Mouse (Mus musculus) liver, embryonic 15.5 days (tissue): ENCODE measurements at regions not wholly inside any gene's neighbourhood (a gene's known extent, or its start where the extent isn't known, plus 50 kb on each side); places are given as distances from the start of the nearest gene placed in this dataset.

Experiments used
- ATAC-seq: fragments of 200-750 bp; cut with Nextera tagmentation; 2 replicates; pipeline ENCODE4 v1.8.0; 2017; ENCODE audit warnings: moderate number of reproducible peaks, mild to moderate bottlenecking, moderate library complexity; ENCODE audit not compliant: insufficient read depth
- H3K27ac ChIP-seq: fragments of 300-500 bp; sonication (generic); replicated peaks from 2 replicates; pipeline ENCODE4 v1.5.1; 2015; ENCODE audit warnings: mild to moderate bottlenecking, inconsistent platforms
- H3K27me3 ChIP-seq: fragments of 300-500 bp; sonication (generic); 2 replicates; pipeline ENCODE4 v1.6.1; 2015; ENCODE audit warnings: mild to moderate bottlenecking, inconsistent platforms
- H3K36me3 ChIP-seq: fragments of 300-500 bp; sonication (generic); replicated peaks from 2 replicates; pipeline ENCODE4 v1.6.1; 2015; ENCODE audit warnings: moderate library complexity, mild to moderate bottlenecking, inconsistent platforms
- H3K4me1 ChIP-seq: fragments of 300-500 bp; sonication (generic); replicated peaks from 2 replicates; pipeline ENCODE4 v1.6.1; 2015; ENCODE audit warnings: inconsistent platforms
- H3K4me2 ChIP-seq: fragments of 300-500 bp; sonication (generic); 2 replicates; pipeline ENCODE4 v1.6.1; 2015; ENCODE audit warnings: moderate library complexity, mild to moderate bottlenecking, inconsistent platforms
- H3K4me3 ChIP-seq: fragments of 300-500 bp; sonication (generic); replicated peaks from 2 replicates; pipeline ENCODE4 v1.5.1; 2015; ENCODE audit warnings: mild to moderate bottlenecking, inconsistent platforms
- H3K9ac ChIP-seq: fragments of 300-500 bp; sonication (generic); 2 replicates; pipeline ENCODE4 v1.6.1; 2015; ENCODE audit warnings: moderate library complexity, mild to moderate bottlenecking, inconsistent platforms
- H3K9me3 ChIP-seq: fragments of 300-500 bp; sonication (generic); replicated peaks from 2 replicates; pipeline ENCODE4 v1.6.1; 2016; ENCODE audit warnings: inconsistent platforms
- whole genome bisulfite sequencing: fragments of 180-500 bp; shearing (Covaris S2); methylation state at CpG from one replicate; pipeline ENCODE4 v1.1.7; 2015; ENCODE audit warnings: mixed read lengths; ENCODE audit not compliant: insufficient replicate concordance; 5-methylcytosine and 5-hydroxymethylcytosine counted together

DNA sequence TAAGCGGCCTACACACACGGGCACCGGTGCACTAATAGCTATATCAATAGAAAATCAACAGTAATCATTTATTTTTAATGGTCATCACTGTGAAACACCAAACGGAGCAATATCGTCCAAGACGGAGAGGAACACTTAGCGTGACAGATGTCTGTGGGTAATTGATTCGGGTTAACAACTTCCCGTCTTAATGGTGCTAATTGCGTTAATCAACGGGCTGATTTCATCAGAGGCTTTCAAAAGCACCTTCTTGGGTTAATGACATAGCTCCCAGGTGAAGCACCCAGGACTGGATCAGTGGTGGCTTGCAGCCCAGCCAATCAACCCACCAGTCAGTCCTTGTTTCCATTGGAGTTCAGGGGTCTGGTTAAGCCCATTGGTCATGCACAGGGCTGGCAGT is 502.0 kb downstream of the Med13l start:
- Histone ChIP-seq H3K27ac (no peak overlapping the region), H3K4me3 (no peak overlapping the region), H3K4me2 (no peak overlapping the region), H3K4me1 (no peaks in the 10 kb centered on the region), H3K9ac (no peak overlapping the region), H3K36me3 (no peaks in the 10 kb centered on the region), H3K27me3 (no peaks in the 10 kb centered on the region), H3K9me3 (no peaks in the 10 kb centered on the region)
- 72% methylated on average over 11 of the region's 11 CpGs for WGBS
- no peak for ATAC-seq

DNA sequence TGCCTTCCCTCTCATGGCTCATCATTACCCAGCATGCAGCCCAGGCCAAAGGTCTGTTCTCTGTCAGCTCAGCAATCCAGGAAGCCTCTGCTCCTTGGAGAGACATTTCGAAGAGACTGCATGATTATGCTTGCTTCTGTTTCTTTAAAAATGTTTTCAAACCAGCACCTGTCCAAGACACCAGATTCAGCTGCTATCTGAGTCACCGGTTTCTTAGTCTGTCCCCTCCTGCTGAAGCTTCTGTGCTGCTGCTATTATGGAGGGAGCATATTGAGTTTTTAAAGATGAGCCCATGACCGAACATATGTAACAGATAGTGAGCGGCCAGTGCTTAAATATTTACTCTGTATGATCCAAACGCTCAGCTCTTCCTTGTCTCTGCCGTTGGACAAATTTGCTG is 506.2 kb downstream of the Med13l start:
- Histone ChIP-seq H3K9ac (no peak overlapping the region), H3K27ac (no peak overlapping the region), H3K4me3 (no peak overlapping the region), H3K9me3 (no peaks in the 10 kb centered on the region), H3K36me3 (no peaks in the 10 kb centered on the region), H3K4me2 (no peak overlapping the region), H3K27me3 (no peaks in the 10 kb centered on the region), H3K4me1 (no peaks in the 10 kb centered on the region)
- ATAC-seq: no peak
- 66% methylated on average over 6 of the region's 6 CpGs for WGBS

DNA sequence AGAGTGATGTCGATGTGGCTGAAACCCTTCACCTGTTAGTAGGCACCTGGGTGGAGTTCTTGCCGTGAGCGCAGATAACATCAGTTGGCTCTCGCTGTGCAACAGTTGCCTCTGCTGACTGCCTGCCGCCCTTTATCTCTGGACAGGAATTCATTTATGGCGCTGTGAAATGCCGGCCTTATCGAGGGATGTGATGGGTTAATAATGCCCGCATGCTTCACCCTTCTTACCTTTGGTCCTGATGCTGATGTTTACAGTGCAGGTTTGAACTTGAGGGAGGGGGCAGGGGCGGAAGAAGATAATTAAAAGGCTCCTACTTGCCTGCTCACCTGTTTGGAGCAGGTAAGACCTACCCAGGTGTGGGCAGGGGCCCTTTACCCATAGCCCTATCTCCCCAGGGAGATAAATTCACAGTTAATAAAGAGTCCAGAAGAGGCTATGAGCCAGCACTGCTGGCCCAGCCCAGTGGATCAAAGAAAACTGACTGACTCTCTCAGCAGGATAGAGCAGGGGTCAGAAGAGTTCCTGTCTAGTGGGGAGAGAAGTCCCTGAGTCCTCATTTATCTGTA is 509.4 kb downstream of the Med13l start:
- WGBS: 62% methylated on average over 10 of the region's 10 CpGs
- H3K36me3 ChIP-seq: no peaks in the 10 kb centered on the region
- no peak overlapping the region for H3K9ac ChIP-seq
- no peak overlapping the region for H3K27ac ChIP-seq
- H3K4me1 ChIP-seq: no peaks in the 10 kb centered on the region
- no peaks in the 10 kb centered on the region for H3K27me3 ChIP-seq
- no peaks in the 10 kb centered on the region for H3K9me3 ChIP-seq
- no peak for ATAC-seq
- H3K4me3 ChIP-seq: no peak overlapping the region
- H3K4me2 ChIP-seq: no peak overlapping the region

DNA sequence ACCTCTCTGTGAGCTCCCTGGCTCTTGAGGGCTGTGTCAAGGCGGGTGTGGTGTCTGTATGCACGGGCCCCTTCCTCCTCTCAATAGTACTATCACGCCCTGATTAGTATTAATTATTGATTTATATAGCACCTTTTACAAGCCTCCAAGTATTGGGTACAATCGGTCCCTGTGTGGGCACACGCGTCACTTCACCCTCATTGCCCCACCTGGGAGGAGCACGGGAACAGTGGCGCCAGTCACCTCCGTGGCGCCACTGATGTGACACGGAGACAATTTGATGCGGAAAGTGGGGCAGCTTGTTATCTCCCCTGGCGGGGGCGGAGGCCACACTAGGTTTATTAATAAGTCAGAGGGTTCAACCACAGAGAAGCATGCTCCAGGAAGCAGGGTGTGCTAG is 512.2 kb downstream of the Med13l start:
- Histone ChIP-seq H3K4me2 (no peak overlapping the region), H3K36me3 (no peaks in the 10 kb centered on the region), H3K4me1 (no peaks in the 10 kb centered on the region), H3K27me3 (no peaks in the 10 kb centered on the region), H3K9me3 (no peaks in the 10 kb centered on the region), H3K9ac (no peak overlapping the region), H3K4me3 (no peak overlapping the region), H3K27ac (no peak overlapping the region)
- WGBS: 77% methylated on average over 14 of the region's 14 CpGs
- ATAC-seq: no peak

DNA sequence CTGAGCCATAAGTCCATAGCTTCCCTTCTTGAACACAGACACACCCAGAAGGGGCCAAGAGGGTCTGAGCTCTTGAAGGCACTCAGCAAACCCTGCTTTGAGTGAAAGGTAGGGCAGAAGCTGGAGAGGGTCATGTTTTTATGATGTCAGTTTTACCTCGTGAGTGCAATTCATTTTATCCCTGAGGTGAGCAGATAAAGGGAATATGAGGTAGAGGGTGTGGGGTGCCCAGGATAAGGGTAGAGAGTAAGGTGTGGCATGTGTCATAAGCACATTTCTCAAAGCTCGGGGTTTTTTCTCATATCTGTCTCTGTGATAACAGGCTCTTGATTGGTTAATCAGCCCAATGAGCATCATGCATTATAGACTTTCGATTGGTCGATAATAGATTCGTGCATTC is 520.3 kb downstream of the Med13l start:
- Histone ChIP-seq H3K9ac (no peak overlapping the region), H3K27ac (no peak overlapping the region), H3K4me2 (no peak overlapping the region), H3K27me3 (peaks cover 8% of the 10 kb centered on the region), H3K9me3 (no peaks in the 10 kb centered on the region), H3K4me1 (no peaks in the 10 kb centered on the region), H3K36me3 (no peaks in the 10 kb centered on the region), H3K4me3 (no peak overlapping the region)
- no peak for ATAC-seq
- 55% methylated on average over 5 of the region's 5 CpGs for WGBS

DNA sequence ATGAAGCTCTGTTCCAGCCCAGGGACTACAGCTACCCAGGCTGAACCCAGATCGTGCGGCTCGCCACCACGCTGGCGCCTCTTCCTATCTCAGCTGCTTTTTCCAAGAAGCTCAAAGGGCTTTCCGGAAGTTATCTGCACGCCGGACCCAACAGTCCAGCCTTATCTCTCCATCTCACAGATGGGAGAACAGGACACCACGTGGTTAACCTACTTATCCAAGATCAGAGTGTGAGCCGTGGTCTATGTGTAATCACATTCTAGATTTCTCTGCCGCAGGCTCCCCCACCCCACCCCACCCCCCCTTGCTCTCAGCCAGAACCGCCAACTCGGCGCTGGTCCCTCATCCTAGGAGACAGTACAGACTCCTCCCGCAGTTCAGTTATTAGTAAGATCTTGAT is 522.4 kb downstream of the Med13l start:
- no peak overlapping the region for H3K27ac ChIP-seq

DNA sequence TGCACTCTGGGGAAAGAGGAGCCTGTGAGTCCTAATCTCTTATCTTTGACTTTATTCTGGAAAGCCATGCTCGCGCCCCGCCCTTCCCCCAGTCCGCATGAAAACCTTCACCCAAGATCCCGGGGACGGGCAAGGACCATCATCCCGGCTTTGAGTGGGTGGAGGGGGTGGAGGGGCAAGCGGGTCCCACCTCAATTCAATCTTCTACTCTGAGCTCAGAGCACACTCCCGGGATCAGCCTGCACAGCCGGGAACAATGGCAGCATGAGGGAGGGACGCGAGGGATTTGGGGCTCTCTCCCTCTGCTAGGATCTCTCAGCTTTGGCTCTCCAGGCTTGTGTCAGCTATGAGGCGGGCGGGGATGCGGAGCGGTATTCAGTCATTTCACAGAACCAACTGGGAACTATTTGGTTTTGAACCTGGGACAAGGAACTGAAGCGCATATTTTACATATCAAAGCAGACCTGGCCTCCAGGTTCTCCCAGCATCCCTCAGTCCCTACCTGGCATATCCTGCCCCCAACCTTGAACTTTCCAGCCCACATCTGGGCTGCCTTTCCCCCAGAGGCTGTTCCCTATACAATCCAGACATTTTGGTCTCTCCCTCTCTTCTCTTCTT is 537.2 kb downstream of the Med13l start:
- WGBS: 10% methylated on average over 17 of the region's 17 CpGs

More for the DNA sequence above, 522.4 kb downstream of the Med13l start:
- Histone ChIP-seq H3K4me1 (no peaks in the 10 kb centered on the region), H3K36me3 (no peaks in the 10 kb centered on the region), H3K4me2 (no peak overlapping the region), H3K9ac (no peak overlapping the region), H3K27me3 (peaks cover 30% of the 10 kb centered on the region), H3K9me3 (no peaks in the 10 kb centered on the region), H3K4me3 (no peak overlapping the region)
- ATAC-seq: no peak
- 46% methylated on average over 15 of the region's 15 CpGs for WGBS

DNA sequence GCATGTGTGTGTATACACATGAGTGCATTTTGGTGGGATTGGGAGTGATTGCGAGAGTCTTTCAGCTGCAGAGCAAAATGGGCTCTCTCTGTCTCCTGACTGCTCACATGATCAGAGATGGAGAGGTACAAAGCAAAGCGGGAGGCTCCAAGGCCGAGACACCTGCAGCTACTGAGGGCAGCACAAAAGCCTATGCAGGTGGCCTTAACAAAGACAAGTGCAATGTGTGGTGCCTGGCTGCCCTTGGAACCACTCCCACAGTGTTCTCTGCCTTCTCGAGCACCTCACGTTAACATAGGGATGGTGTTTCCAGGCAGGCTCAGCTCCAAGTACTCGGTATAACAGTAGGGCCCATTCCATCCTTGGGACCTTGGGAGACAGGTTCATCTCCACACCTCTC is 539.3 kb downstream of the Med13l start:
- Histone ChIP-seq H3K27me3 (no peaks in the 10 kb centered on the region; the same call in 1 of the 2 replicates), H3K4me3 (no peak overlapping the region), H3K4me1 (no peaks in the 10 kb centered on the region), H3K9me3 (no peaks in the 10 kb centered on the region), H3K36me3 (no peaks in the 10 kb centered on the region), H3K27ac (no peak overlapping the region), H3K4me2 (no peak overlapping the region), H3K9ac (no peak overlapping the region)
- no peak for ATAC-seq
- WGBS: 63% methylated on average over 6 of the region's 6 CpGs

More for the DNA sequence above, 537.2 kb downstream of the Med13l start:
- Histone ChIP-seq H3K4me1 (no peaks in the 10 kb centered on the region), H3K36me3 (no peaks in the 10 kb centered on the region), H3K4me3 (no peak overlapping the region), H3K27ac (no peak overlapping the region), H3K27me3 (no peaks in the 10 kb centered on the region; the same call in 1 of the 2 replicates), H3K9ac (no peak overlapping the region), H3K9me3 (no peaks in the 10 kb centered on the region), H3K4me2 (no peak overlapping the region)
- ATAC-seq: no peak

DNA sequence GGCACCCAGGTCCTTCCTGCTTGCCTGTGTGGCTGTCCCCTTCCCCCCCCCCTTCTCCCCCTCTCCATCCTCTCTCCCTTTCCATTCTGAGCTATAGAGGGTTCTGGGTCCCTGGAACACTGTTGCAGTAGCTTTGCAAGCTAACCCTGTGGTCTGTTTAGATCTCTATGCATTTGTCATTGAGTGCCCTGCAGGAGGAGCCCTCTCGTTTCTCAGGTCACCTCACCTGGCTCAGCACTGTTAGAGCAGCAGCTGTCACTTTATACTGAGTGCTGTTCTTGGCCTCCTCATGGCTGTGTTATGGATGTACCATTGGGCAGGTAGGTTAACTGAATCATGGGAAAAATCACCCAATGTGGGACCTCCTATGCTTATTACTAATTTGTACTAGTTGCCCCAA is 543.0 kb downstream of the Med13l start:
- Histone ChIP-seq H3K4me1 (no peaks in the 10 kb centered on the region), H3K36me3 (no peaks in the 10 kb centered on the region), H3K27ac (no peak overlapping the region), H3K4me2 (no peak overlapping the region), H3K27me3 (no peaks in the 10 kb centered on the region), H3K9me3 (no peaks in the 10 kb centered on the region), H3K9ac (no peak overlapping the region), H3K4me3 (no peak overlapping the region)
- WGBS: 22% methylated on average over 1 of the region's 1 CpGs
- ATAC-seq: no peak

DNA sequence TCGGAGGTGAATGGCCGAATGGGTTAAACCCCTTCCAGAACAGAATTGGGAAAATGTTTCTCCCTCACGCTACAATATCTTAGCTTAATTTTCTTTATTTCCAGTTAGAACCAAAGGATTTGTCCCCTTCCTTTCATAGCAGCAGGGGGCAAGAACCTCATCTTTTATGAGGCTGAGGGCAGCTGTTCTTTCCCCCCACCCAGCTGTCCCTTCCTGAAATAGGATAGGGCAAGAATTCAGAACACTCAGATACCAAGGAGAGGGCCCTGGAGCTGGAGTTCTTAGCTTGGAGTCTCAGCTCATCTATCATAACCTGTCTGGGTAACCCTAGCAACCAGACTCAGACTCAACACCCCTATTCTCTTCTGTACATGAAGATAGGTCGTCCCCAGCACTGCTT is 547.4 kb downstream of the Med13l start:
- no peaks in the 10 kb centered on the region for H3K36me3 ChIP-seq
- H3K4me1 ChIP-seq: no peaks in the 10 kb centered on the region
- ATAC-seq: no peak
- H3K27ac ChIP-seq: no peak overlapping the region
- H3K9ac ChIP-seq: no peak overlapping the region
- no peaks in the 10 kb centered on the region for H3K27me3 ChIP-seq
- no peak overlapping the region for H3K4me3 ChIP-seq
- no peak overlapping the region for H3K4me2 ChIP-seq
- 59% methylated on average over 4 of the region's 4 CpGs for WGBS
- H3K9me3 ChIP-seq: no peaks in the 10 kb centered on the region

DNA sequence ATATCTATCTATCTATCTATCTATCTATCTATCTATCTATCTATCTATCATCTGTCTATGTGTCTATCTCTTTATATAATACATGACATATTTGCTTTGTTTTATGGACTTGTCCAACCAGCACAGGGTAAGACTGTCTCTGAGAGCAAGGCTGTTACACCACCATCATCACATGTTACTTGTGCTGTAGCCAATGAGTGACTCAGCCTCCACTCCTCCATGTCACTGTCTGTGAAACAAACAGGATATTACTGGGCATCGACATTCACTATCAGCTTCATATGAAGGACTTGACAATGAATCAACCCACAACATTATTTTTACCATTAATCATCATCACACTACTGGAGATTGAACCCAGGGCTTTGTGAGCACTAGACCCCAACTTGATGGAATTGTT is 549.0 kb downstream of the Med13l start:
- 57% methylated on average over 1 of the region's 1 CpGs for WGBS

DNA sequence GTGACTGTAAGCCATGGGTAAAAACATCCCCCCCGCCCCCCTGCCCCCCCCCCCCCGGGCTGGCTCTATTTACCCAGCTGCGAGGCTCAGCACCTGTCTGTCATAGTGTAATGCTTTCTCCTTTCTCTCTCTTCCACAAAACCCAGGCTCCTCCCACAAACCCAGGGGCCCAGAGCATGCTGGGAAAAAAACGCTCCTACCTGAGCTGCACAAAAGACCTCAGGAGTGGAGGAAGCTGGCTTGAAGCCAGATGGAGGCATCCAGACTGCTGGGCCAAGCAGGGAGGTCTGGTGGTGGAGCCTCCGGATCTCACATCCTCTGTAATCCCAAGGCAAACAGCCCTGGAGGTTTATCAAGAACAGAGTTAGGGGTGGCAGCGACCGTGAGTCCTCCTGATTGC is 553.6 kb downstream of the Med13l start:
- H3K4me1 ChIP-seq: no peaks in the 10 kb centered on the region
- H3K36me3 ChIP-seq: no peaks in the 10 kb centered on the region
- no peak for ATAC-seq
- 48% methylated on average over 7 of the region's 7 CpGs for WGBS
- no peak overlapping the region for H3K27ac ChIP-seq
- no peak overlapping the region for H3K4me2 ChIP-seq
- H3K9ac ChIP-seq: no peak overlapping the region
- no peaks in the 10 kb centered on the region for H3K9me3 ChIP-seq
- no peak overlapping the region for H3K4me3 ChIP-seq
- no peaks in the 10 kb centered on the region for H3K27me3 ChIP-seq

More for the DNA sequence above, 549.0 kb downstream of the Med13l start:
- no peak overlapping the region for H3K4me3 ChIP-seq
- no peaks in the 10 kb centered on the region for H3K27me3 ChIP-seq
- H3K9me3 ChIP-seq: no peaks in the 10 kb centered on the region
- H3K9ac ChIP-seq: no peak overlapping the region
- H3K36me3 ChIP-seq: no peaks in the 10 kb centered on the region
- H3K4me1 ChIP-seq: no peaks in the 10 kb centered on the region
- no peak overlapping the region for H3K4me2 ChIP-seq
- ATAC-seq: no peak
- no peak overlapping the region for H3K27ac ChIP-seq
